Mouse (Mus musculus): ENCODE results near the gene Tnrc18.

Tnrc18 gene

DNA sequence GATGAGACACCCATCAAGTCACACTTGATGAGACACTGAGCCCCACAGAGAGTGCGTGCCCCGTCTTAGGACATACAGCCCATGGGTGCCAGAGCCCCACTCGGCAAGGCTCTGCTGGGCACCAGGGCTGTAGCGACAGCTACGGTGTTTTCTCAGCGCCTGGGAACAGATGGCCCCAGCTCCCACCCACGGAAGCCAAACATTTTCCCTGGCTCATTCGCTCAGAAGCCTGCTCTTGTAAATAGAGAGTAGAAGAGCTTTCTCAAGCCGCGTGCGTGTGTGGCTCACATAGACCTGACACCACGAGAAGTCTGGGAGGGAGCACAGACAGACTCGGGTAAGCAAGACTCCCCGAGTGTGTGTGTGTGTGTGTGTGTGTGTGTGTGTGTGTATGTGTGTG is 125.2 kb downstream of the Tnrc18 start, which contains the start of gene Slc29a4:
TSS of gene Slc29a4 (plus strand) at position 265 of the 400 bp plus-strand sequence.
- DNase-seq (ENCODE audit: low read depth, low spot score): peak; percentile 94

DNA sequence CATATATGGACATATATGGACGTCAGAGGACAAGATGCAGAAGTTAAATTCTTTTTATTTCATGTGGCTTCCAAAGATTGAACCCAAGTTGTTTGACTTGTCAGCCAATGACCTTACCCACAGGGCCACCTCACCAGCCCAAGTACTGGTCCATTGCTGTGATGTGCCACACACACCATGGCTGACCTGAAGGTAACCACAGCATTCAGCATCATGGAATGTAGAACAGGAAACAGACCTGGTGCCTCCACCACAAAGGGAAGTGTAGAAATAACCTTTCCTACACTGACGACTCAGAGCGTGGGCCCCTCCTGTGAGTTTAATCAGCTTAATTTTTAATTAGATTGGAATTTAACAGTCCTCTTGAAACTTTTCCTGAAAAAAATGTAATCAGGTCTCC is 127.1 kb downstream of the Tnrc18 start:
- DNase-seq (ENCODE audit: low read depth, low spot score): no peak

DNA sequence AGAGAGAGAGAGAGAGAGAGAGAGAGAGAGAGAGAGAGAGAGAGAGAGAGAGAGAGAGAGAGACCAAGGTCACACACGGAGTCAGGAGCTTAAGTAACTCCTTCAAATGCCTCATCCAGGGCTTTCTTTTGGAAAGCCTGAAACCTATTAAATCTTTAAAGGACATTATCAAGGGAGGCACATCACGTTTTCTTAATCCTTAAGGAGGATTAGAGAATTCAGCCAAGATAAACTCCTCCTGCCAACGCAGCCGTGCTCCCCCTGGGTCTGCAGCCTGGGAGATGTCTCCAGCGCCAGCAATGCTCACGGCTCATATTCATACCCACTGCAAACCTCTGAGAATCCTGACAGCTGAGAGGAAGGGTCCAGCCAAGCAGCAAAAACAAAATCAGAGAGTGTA is 128.6 kb downstream of the Tnrc18 start:
- DNase-seq (ENCODE audit: low read depth, low spot score): no peak

DNA sequence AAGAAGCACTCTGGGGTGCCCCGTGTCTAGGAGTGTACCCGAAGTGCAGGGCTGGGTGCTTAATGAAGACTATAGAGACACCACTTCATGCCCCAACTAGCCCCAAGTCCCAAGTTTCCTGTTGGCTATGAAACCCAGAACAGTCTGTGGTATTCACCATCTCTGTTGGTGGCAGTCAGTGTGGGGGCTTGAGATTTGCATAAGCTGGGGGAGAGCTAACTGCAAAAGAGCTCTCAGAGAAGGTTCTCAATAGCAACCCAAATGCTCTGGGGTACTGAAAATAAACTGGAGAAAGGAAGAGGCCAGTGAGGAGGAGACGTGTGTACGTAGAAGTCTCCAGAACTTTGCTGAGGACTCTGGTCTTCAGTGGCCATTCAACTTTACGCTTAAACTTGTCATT is 134.9 kb downstream of the Tnrc18 start:
- DNase-seq (ENCODE audit: low read depth, low spot score): peak; percentile 47

DNA sequence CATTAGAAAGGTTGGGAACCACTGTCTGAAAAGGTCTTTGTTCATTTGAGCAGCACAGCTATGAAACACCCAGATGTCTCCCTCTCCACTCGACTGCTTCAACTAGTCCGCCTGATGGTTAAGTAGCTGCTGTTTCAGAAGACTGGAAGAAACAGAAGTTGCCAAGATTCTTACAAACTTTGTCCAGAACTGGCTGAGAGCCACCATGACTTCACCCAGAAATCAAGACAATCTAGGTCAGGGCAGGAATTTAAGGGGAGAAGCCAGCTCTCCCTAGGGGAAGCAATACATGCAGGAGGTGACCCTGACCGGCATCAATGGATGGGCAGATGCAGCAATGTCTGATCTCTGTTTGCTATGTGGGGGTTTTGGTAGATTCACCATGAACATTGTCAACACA is 135.6 kb downstream of the Tnrc18 start:
- DNase-seq (ENCODE audit: low read depth, low spot score): no peak

DNA sequence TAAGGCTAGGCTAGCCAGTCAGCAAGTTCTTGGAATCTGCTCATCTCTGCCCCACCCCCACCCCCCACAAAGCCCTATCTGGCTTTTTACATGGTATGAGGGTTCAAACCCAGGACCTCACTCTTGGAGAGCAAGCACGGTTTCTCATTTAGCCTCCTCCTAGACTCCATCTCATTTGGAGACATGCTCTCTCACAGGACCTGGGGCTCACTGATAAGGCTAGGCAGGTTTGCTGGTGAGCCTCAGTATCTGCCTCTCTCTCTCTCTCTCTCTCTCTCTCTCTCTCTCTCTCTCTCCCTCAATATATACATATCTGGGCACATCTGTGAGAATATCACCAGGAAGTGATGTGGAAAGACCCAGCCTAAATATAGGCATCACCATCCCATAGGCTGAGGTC is 138.4 kb downstream of the Tnrc18 start:
- DNase-seq (ENCODE audit: low read depth, low spot score): no peak

DNA sequence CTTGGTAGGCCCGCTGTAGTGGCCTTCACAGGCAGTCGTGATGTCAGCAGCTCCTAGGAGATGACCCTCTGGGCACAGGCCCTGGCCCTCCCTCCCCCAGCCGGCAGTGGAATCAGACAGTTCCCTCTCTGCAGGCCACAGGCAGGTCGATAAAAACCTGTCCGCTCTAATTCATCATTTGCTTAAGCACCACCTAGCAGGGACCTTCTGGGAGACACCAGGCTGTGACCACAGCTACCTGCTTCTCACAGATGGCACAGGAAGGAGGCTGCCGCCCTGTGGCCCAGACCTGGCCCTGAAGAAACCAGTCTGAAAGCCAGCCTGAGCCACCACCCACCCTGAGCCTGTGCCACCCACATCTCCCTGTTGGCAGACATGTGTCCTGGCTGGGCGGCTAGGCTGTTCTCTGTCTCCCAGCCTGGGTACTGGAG is 139.3 kb downstream of the Tnrc18 start:
- DNase-seq (ENCODE audit: low read depth, low spot score): peak; percentile 92
